Mouse (Mus musculus) liver, embryonic 14.5 days (tissue): Measurements from ENCODE around the gene Kat6b.

Source experiments
- CTCF ChIP-seq: IDR thresholded peaks from 2 replicates; pipeline ENCODE4 v1.5.1; 2016; ENCODE audit warnings: antibody characterized with exemption, low read depth, control low read depth
- EP300 ChIP-seq: IDR thresholded peaks from 2 replicates; pipeline ENCODE4 v1.6.1; 2016; ENCODE audit warnings: antibody characterized with exemption, low read depth

DNA sequence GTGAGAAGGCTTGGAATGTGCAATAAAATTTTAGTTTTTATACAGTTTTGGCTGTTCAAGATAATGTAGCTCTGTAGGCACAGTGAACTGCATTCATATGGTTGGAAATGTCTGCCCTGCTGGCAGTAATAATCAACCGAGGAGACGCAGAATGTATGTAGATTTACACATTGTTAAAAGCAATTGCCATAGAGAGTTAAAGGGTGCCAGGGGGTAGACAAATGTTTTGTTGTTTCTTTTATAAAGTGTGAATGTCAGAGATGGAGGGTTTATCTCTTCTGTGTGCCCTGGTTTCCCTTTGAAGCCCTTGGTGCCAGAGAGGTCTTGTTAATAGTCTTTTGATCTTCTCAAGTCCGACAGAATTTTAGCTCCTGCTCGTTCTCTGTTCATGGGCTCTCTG is 127.7 kb downstream of the Kat6b start:
- TF ChIP-seq CTCF (no peak), EP300 (no peak)
